Mouse (Mus musculus): ENCODE data around the gene Cpsf7.
"Not testable (repeated sequence)": the region's sequence is repeated elsewhere in the genome, so short reads cannot be mapped to it uniquely, and the experiment has no call there.

Cpsf7 gene

GRCm38 (mm10) chr19:10525106-10525901 lies at the start of gene Cpsf7:
Gene Cpsf7 (plus strand): TSS chr19:10525266.
- peak; percentile 89 for DNase-seq (ENCODE audit: low read depth, low spot score)

- no peak for DNase-seq (ENCODE audit: low read depth, low spot score)
Observed at GRCm38 (mm10) chr19:10479541-10479940, 45.5 kb upstream of the Cpsf7 start.

- peak; percentile 32 for DNase-seq (ENCODE audit: low read depth, low spot score)
Observed at GRCm38 (mm10) chr19:10482703-10483102, 42.4 kb upstream of the Cpsf7 start, which contains the start of gene Ppp1r32. Gene Ppp1r32 (minus strand): TSS chr19:10482928.

GRCm38 (mm10) chr19:10486264-10486738 lies 38.8 kb upstream of the Cpsf7 start:
- peak; percentile 67 for DNase-seq (ENCODE audit: low read depth, low spot score)

- no peak for DNase-seq (ENCODE audit: low read depth, low spot score)
Observed at GRCm38 (mm10) chr19:10495670-10496069, 29.4 kb upstream of the Cpsf7 start.

- peak; percentile 40 for DNase-seq (ENCODE audit: low read depth, low spot score)
Observed at GRCm38 (mm10) chr19:10496976-10497375, 28.1 kb upstream of the Cpsf7 start.

- DNase-seq (ENCODE audit: low read depth, low spot score): no peak
Observed at GRCm38 (mm10) chr19:10497512-10498160, 27.4 kb upstream of the Cpsf7 start.

GRCm38 (mm10) chr19:10500581-10500980 lies 24.5 kb upstream of the Cpsf7 start:
- DNase-seq (ENCODE audit: low read depth, low spot score): no peak

- peak; percentile 50 for DNase-seq (ENCODE audit: low read depth, low spot score)
Observed at GRCm38 (mm10) chr19:10502571-10502970, 22.5 kb upstream of the Cpsf7 start.

GRCm38 (mm10) chr19:10510759-10511330 lies 14.2 kb upstream of the Cpsf7 start:
- no peak for DNase-seq (ENCODE audit: low read depth, low spot score)

- no peak for DNase-seq (ENCODE audit: low read depth, low spot score)
Observed at GRCm38 (mm10) chr19:10520355-10520754, 4.7 kb upstream of the Cpsf7 start.

- DNase-seq (ENCODE audit: low read depth, low spot score): no peak
Observed at GRCm38 (mm10) chr19:10521926-10522325, 3.1 kb upstream of the Cpsf7 start.

- no peak for DNase-seq (ENCODE audit: low read depth, low spot score)
Observed at GRCm38 (mm10) chr19:10523483-10524080, 1.5 kb upstream of the Cpsf7 start.

GRCm38 (mm10) chr19:10524784-10525105 lies 321 bp upstream of the Cpsf7 start:
- no peak for DNase-seq (ENCODE audit: low read depth, low spot score)

GRCm38 (mm10) chr19:10525910-10526309 lies 844 bp downstream of the Cpsf7 start, which contains the start of gene Sdhaf2:
Gene Sdhaf2 (minus strand): TSS chr19:10526142.
- peak; percentile 46 for DNase-seq (ENCODE audit: low read depth, low spot score)

- DNase-seq (ENCODE audit: low read depth, low spot score): no peak
Observed at GRCm38 (mm10) chr19:10530082-10530481, 5.0 kb downstream of the Cpsf7 start.

- DNase-seq (ENCODE audit: low read depth, low spot score): no peak
Observed at GRCm38 (mm10) chr19:10539454-10539853, 14.4 kb downstream of the Cpsf7 start.

- DNase-seq (ENCODE audit: low read depth, low spot score): peak; percentile 67
Observed at GRCm38 (mm10) chr19:10555624-10556510, 30.8 kb downstream of the Cpsf7 start, which contains the start of gene Tmem216. Gene Tmem216 (minus strand): TSS chr19:10556238.

GRCm38 (mm10) chr19:10557001-10557400 lies 31.9 kb downstream of the Cpsf7 start:
- no peak for DNase-seq (ENCODE audit: low read depth, low spot score)

- no peak for DNase-seq (ENCODE audit: low read depth, low spot score)
Observed at GRCm38 (mm10) chr19:10557430-10557829, 32.4 kb downstream of the Cpsf7 start.

GRCm38 (mm10) chr19:10557837-10558375 lies 32.8 kb downstream of the Cpsf7 start:
- DNase-seq (ENCODE audit: low read depth, low spot score): not testable (repeated sequence)
